Mouse (Mus musculus) stomach, embryonic 15.5 days (tissue): ENCODE results near the gene Rab38. TPM values are rescaled to one million over a fixed set of nuclear protein-coding genes. Genes with fewer than 3 reads are reported as not detected.

Experiments
- ATAC-seq: fragments of 200-750 bp; cut with Nextera tagmentation; 2 replicates; pipeline ENCODE4 v1.8.0; 2017; ENCODE audit warnings: low read depth, moderate number of reproducible peaks, moderate TSS enrichment; ENCODE audit not compliant: insufficient read depth, low FRiP score
- H3K27ac ChIP-seq: fragments of 300-500 bp; sonication (generic); 2 replicates; pipeline ENCODE4 v1.5.1; 2015; ENCODE audit warnings: mild to moderate bottlenecking, inconsistent platforms
- H3K27me3 ChIP-seq: fragments of 300-500 bp; sonication (generic); replicated peaks from 2 replicates; pipeline ENCODE4 v1.6.1; 2015; ENCODE audit warnings: inconsistent platforms
- H3K36me3 ChIP-seq: fragments of 300-500 bp; sonication (generic); 2 replicates; pipeline ENCODE4 v1.6.1; 2015; ENCODE audit warnings: inconsistent platforms
- H3K4me1 ChIP-seq: fragments of 300-500 bp; sonication (generic); 2 replicates; pipeline ENCODE4 v1.6.1; 2015; ENCODE audit warnings: inconsistent platforms
- H3K4me2 ChIP-seq: fragments of 300-500 bp; sonication (generic); 2 replicates; pipeline ENCODE4 v1.6.1; 2015; ENCODE audit warnings: mild to moderate bottlenecking, inconsistent platforms
- H3K4me3 ChIP-seq: fragments of 300-500 bp; sonication (generic); replicated peaks from 2 replicates; pipeline ENCODE4 v1.5.1; 2015; ENCODE audit warnings: inconsistent platforms
- H3K9ac ChIP-seq: fragments of 300-500 bp; sonication (generic); 2 replicates; pipeline ENCODE4 v1.6.1; 2015; ENCODE audit warnings: inconsistent platforms
- H3K9me3 ChIP-seq: fragments of 300-500 bp; sonication (generic); 2 replicates; pipeline ENCODE4 v1.6.1; 2016; ENCODE audit warnings: inconsistent platforms
- WGBS: fragments of 180-500 bp; shearing (Covaris S2); methylation state at CpG from one replicate; pipeline ENCODE4 v1.1.7; 2015; 5-methylcytosine and 5-hydroxymethylcytosine counted together
- polyA plus RNA-seq: library from polyadenylated mRNA; unstranded; fragments of >200 nt; fragmentation: Nextera tagmentation; extraction: Ambion mirVana; gene quantifications from 2 replicates; pipeline ENCODE4 v1.2.1, GENCODE M21; 2015

Rab38 gene
- polyA plus RNA-seq, 1 experiment from 2014 or later, result 16.9 TPM

DNA sequence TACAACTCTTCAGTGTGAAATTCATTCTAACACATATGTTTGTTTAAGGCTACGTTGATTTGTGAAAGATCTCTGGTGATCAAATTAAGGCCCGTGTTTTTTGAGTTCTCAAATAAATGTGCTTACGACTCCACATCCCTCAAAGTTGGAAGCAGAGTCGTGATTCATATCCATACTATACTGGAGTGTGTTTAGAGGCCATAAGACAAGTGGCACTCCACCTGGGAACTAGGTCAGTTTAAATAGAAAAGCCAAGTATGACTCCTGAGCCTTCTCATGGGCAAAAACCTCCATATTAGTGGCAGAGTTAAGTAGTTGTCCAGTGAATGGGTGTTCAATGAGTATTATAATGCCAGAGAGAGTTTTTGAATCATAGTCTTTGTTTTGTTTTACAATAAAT lies 13.4 kb downstream of the Rab38 start:
- H3K4me1 ChIP-seq, result no peaks in the 10 kb centered on the region
- H3K27ac ChIP-seq, result no peak overlapping the region
- no peak overlapping the region for H3K4me2 ChIP-seq
- H3K27me3 ChIP-seq, result no peaks in the 10 kb centered on the region
- no peak overlapping the region for H3K9ac ChIP-seq
- H3K4me3 ChIP-seq, result no peak overlapping the region
- ATAC-seq, result no peak
- H3K9me3 ChIP-seq, result no peaks in the 10 kb centered on the region
- 72% methylated on average over 4 of the region's 4 CpGs for WGBS
- H3K36me3 ChIP-seq, result no peaks in the 10 kb centered on the region

- no peak for ATAC-seq
- H3K4me3 ChIP-seq, result no peak overlapping the region
Observed at GRCm38 (mm10) chr7:88445320-88445903, 15.3 kb downstream of the Rab38 start.

GRCm38 (mm10) chr7:88453234-88453633 lies 23.2 kb downstream of the Rab38 start:
- no peak overlapping the region for H3K27ac ChIP-seq
- no peak for ATAC-seq
- H3K4me3 ChIP-seq, result no peak overlapping the region
- no peak overlapping the region for H3K4me2 ChIP-seq
- H3K36me3 ChIP-seq, result no peaks in the 10 kb centered on the region
- no peak overlapping the region for H3K9ac ChIP-seq
- 89% methylated on average over 1 of the region's 1 CpGs for WGBS
- no peaks in the 10 kb centered on the region for H3K9me3 ChIP-seq
- no peaks in the 10 kb centered on the region for H3K4me1 ChIP-seq
- no peaks in the 10 kb centered on the region for H3K27me3 ChIP-seq

More at GRCm38 (mm10) chr7:88445320-88445903, 15.3 kb downstream of the Rab38 start:
- H3K4me2 ChIP-seq, result no peak overlapping the region
- no peak overlapping the region for H3K9ac ChIP-seq
- H3K27me3 ChIP-seq, result no peaks in the 10 kb centered on the region
- H3K4me1 ChIP-seq, result no peaks in the 10 kb centered on the region
- 66% methylated on average over 2 of the region's 2 CpGs for WGBS
- no peak overlapping the region for H3K27ac ChIP-seq
- H3K9me3 ChIP-seq, result no peaks in the 10 kb centered on the region
- H3K36me3 ChIP-seq, result no peaks in the 10 kb centered on the region

- no peak overlapping the region for H3K4me3 ChIP-seq
- H3K4me1 ChIP-seq, result no peaks in the 10 kb centered on the region
- no peaks in the 10 kb centered on the region for H3K27me3 ChIP-seq
- no peak overlapping the region for H3K9ac ChIP-seq
- 68% methylated on average over 3 of the region's 3 CpGs for WGBS
- no peak overlapping the region for H3K4me2 ChIP-seq
- no peaks in the 10 kb centered on the region for H3K9me3 ChIP-seq
- H3K36me3 ChIP-seq, result no peaks in the 10 kb centered on the region
- ATAC-seq, result no peak
- no peak overlapping the region for H3K27ac ChIP-seq
Observed at GRCm38 (mm10) chr7:88457827-88458226, 27.8 kb downstream of the Rab38 start.

DNA sequence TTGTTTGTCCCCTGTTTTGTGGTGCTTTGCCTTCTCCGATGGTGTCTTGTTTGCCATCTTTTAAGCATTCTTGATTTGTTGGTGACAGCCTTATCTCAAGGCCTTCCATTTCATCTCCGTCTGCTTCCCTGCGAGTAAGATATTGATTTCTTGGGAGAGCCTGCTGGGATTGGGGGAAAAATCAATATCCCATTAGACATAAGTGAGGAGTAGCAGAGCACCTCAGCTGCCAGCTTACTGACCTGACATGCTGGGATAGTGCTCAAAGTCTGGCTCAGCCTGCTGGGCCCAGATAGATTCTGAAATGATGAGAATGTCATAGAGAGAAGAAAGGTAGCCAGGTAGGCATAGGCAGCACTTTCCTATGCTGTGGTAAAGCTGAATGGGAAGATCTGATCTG lies 37.7 kb downstream of the Rab38 start:
- no peak for ATAC-seq
- 65% methylated on average over 3 of the region's 3 CpGs for WGBS

DNA sequence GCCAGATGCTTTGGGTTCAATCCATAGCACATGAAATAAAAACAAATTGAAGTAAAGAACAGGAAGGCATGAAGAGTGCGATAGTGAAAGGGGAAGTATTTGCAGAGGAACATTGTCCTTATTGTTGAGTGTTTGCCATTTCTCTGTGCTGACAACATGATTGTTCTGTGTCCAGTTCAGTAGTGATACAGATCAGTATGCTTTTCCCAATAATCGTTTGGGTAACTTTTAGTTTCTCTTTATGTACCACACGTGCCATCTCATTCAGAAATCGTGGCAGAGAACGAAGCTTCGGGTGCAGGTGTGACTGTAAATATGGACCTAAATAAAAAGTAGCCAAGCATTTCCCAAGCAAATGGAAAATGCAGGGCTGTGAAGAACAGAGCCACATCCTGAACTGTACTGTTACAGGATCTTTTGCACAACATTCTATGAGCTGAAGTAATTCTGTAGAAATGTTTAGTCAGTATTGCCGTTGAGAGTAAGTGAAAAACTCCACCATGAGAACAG lies 52.1 kb downstream of the Rab38 start:
- H3K36me3 ChIP-seq, result no peaks in the 10 kb centered on the region
- 79% methylated on average over 7 of the region's 7 CpGs for WGBS
- no peaks in the 10 kb centered on the region for H3K9me3 ChIP-seq
- no peak overlapping the region for H3K9ac ChIP-seq
- H3K4me2 ChIP-seq, result no peak overlapping the region
- H3K27ac ChIP-seq, result no peak overlapping the region
- no peaks in the 10 kb centered on the region for H3K27me3 ChIP-seq
- no peak for ATAC-seq
- no peak overlapping the region for H3K4me3 ChIP-seq
- H3K4me1 ChIP-seq, result no peaks in the 10 kb centered on the region

More for the DNA sequence above, 37.7 kb downstream of the Rab38 start:
- Histone ChIP-seq H3K9ac (no peak overlapping the region), H3K9me3 (no peaks in the 10 kb centered on the region), H3K4me3 (no peak overlapping the region), H3K4me2 (no peak overlapping the region), H3K27me3 (no peaks in the 10 kb centered on the region), H3K4me1 (no peaks in the 10 kb centered on the region), H3K36me3 (no peaks in the 10 kb centered on the region), H3K27ac (no peak overlapping the region)

- Histone ChIP-seq H3K9ac (no peak overlapping the region), H3K9me3 (no peaks in the 10 kb centered on the region), H3K36me3 (no peaks in the 10 kb centered on the region), H3K27me3 (no peaks in the 10 kb centered on the region), H3K4me3 (no peak overlapping the region), H3K4me2 (no peak overlapping the region), H3K27ac (no peak overlapping the region), H3K4me1 (no peaks in the 10 kb centered on the region)
- no peak for ATAC-seq
- WGBS, result 53% methylated on average over 7 of the region's 7 CpGs
Observed at GRCm38 (mm10) chr7:88482628-88483027, 52.6 kb downstream of the Rab38 start.

DNA sequence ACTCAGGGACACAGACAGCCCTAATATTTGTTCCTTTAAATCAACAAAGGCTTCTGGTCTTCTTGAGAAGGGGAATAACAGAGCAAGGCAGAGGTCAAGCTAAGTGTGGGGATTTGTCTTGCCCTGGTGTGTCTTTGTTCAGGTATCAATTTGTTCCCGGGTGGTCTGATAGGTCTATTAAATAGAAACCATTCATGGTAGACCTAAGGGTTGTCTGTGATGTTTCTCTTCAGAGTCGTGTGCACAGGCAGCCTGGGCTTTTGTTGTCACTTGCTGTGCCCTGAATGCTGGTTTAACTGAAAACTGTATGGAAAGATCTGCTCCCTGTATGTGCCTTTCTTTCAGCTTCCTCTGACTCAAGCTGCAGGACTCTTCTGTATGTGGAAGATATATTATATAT lies 60.9 kb downstream of the Rab38 start:
- Histone ChIP-seq H3K27ac (no peak overlapping the region), H3K27me3 (no peaks in the 10 kb centered on the region), H3K9ac (no peak overlapping the region), H3K4me3 (no peak overlapping the region), H3K4me1 (no peaks in the 10 kb centered on the region), H3K36me3 (no peaks in the 10 kb centered on the region), H3K4me2 (no peak overlapping the region), H3K9me3 (no peaks in the 10 kb centered on the region)
- ATAC-seq, result no peak
- WGBS, result 21% methylated on average over 2 of the region's 2 CpGs

- Histone ChIP-seq H3K4me2 (no peak overlapping the region), H3K9ac (no peak overlapping the region), H3K4me3 (no peak overlapping the region), H3K36me3 (no peaks in the 10 kb centered on the region), H3K27ac (no peak overlapping the region), H3K9me3 (no peaks in the 10 kb centered on the region), H3K4me1 (no peaks in the 10 kb centered on the region), H3K27me3 (no peaks in the 10 kb centered on the region)
- ATAC-seq, result no peak
- 81% methylated on average over 5 of the region's 5 CpGs for WGBS
Observed at GRCm38 (mm10) chr7:88502217-88502817, 72.2 kb downstream of the Rab38 start.

GRCm38 (mm10) chr7:88509748-88510147 lies 79.7 kb downstream of the Rab38 start:
- H3K27me3 ChIP-seq, result no peaks in the 10 kb centered on the region
- no peaks in the 10 kb centered on the region for H3K36me3 ChIP-seq
- H3K9me3 ChIP-seq, result no peaks in the 10 kb centered on the region
- H3K4me3 ChIP-seq, result no peak overlapping the region
- no peak for ATAC-seq
- H3K27ac ChIP-seq, result no peak overlapping the region
- no peak overlapping the region for H3K9ac ChIP-seq
- 66% methylated on average over 2 of the region's 2 CpGs for WGBS
- H3K4me2 ChIP-seq, result no peak overlapping the region
- no peaks in the 10 kb centered on the region for H3K4me1 ChIP-seq

DNA sequence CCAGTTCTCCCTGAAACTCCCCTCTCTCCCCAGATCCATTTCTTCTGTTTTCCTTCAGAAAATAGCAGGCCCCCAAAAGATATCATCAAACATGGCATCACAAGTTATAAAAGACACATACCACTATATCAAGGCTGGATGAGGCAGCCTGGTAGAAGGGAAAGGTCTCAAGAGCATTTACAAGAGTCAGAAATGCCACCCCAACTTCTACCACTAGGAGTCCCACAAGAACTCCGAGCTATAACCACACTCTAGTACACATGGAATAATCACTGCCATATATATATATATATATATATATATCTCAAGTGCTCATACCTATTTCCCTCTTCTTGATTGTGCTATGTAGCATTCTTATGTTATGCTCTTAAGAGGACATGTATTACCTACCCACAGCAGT lies 92.4 kb downstream of the Rab38 start:
- Histone ChIP-seq H3K9me3 (no peaks in the 10 kb centered on the region), H3K4me1 (no peaks in the 10 kb centered on the region), H3K4me3 (no peak overlapping the region), H3K9ac (no peak overlapping the region), H3K4me2 (no peak overlapping the region), H3K27ac (no peak overlapping the region), H3K36me3 (no peaks in the 10 kb centered on the region), H3K27me3 (no peaks in the 10 kb centered on the region)
- WGBS, result 69% methylated on average over 1 of the region's 1 CpGs
- no peak for ATAC-seq

DNA sequence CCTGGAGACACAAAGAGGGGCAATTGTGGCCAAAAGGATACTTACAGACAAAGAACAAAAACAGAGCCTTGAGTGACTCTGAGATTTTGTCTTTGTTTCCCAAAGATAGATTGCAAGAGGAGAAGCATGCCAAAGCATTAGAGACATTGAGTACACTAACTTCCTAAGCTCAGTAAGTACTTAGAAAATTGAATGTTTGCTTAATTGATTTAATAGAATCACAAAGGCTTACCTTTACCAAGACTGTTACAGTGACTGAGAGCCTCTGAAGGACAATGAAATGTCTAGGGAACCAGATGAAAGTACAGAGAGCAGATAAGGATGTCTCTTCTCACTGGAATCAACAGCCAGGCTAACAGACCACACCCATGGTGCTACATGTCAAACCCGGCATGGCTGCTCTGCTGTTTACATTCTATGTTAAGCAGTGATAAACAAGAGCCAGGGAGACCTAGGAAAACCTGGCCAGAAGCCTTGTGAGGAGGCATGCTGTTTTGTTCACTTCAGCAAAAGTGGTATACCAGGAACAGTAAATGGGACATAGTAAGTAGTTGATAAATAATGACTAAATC lies 97.1 kb downstream of the Rab38 start:
- H3K9me3 ChIP-seq, result no peaks in the 10 kb centered on the region
- no peaks in the 10 kb centered on the region for H3K36me3 ChIP-seq
- H3K4me1 ChIP-seq, result no peaks in the 10 kb centered on the region
- H3K27me3 ChIP-seq, result no peaks in the 10 kb centered on the region
- no peak overlapping the region for H3K9ac ChIP-seq
- no peak for ATAC-seq
- 5% methylated on average over 1 of the region's 1 CpGs for WGBS
- no peak overlapping the region for H3K4me2 ChIP-seq
- no peak overlapping the region for H3K27ac ChIP-seq
- no peak overlapping the region for H3K4me3 ChIP-seq
